Mouse (Mus musculus) liver, embryonic 14.5 days (tissue): Measurements from ENCODE around the gene Tmem108.

Experiments used
- CTCF ChIP-seq: IDR thresholded peaks from 2 replicates; pipeline ENCODE4 v1.5.1; 2016; ENCODE audit warnings: antibody characterized with exemption, low read depth, control low read depth
- EP300 ChIP-seq: IDR thresholded peaks from 2 replicates; pipeline ENCODE4 v1.6.1; 2016; ENCODE audit warnings: antibody characterized with exemption, low read depth

DNA sequence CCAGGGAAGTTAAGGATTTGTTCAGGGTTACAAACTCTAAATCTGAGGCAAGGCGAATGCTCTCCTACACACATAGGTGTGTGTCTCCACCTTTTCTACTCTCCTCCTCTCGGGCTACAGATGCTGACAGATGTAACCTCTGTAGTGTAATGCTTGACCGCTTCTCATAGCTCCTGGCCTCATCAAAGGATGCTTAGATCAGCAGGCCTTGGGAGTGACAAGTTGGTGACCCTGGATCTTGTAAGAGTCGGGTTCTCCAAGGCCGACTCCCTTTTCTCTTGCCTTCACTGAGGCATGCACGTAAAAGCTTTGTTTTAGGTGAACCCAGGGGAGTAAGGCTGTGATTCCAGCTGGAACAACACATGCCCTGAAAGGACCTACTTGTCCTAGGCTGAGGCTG lies 249.4 kb downstream of the Tmem108 start:
- TF ChIP-seq CTCF (no peak), EP300 (no peak)
